Comparison of ENCODE assay signal across 9 mouse cellular contexts in the genomic region with DNA sequence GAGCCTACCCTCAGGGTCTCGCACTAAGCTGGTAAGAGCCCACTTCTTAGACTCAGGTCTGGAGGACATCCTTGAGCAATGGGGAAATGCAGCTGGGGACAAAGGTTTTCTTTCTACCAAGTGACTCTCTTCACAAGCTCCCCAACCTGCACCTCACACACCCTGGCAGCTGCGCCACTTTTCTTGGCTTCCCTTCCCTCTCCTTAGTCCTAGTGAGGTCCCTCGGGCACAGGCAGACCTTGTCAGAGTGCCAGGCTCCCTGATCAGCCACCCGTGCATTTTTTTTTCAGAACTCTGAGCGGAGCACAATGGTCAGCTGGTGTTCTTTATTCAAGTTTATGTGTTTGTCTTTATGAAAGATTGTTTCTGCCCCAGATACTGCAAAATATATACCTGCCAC.
A peak's percentile ranks its signal among the peaks of the same experiment; 100 is the strongest.
DNase-seq lines count a peak whose midpoint lies in the region; ATAC-seq and TF ChIP-seq lines count a peak whose summit lies in the region.
"Had no signal": no experiment of that assay in that cellular context is flagged by ENCODE, and none has a peak within 500 bp of the region (broad histone marks: within the 10 kb centered on the region; RNA-seq: fewer than 3 reads in every experiment).

No protein-coding gene starts in this region.

- H3K9me3 ChIP-seq in kidney, postnatal 0 days (replicated peaks; ENCODE audit: low read length) = no peaks in the 10 kb centered on the region
- H3K9me3 ChIP-seq in liver, embryonic 12.5 days (replicated peaks) = no peaks in the 10 kb centered on the region
- H3K9me3 ChIP-seq: intestine, embryonic 15.5 days; stomach, embryonic 15.5 days had no signal

- peak overlapping the region; percentile 81 for H3K27ac ChIP-seq in cerebellum, adult 2 months (ENCODE audit: insufficient read depth, low read length)
- peak overlapping the region; percentile 48; the same call in 1 of the 2 replicates for H3K27ac ChIP-seq in kidney, postnatal 0 days
- H3K27ac ChIP-seq in liver, embryonic 12.5 days = no peak overlapping the region
- H3K27ac ChIP-seq: intestine, embryonic 15.5 days; stomach, embryonic 15.5 days had no signal

- H3K4me1 ChIP-seq in cerebellum, adult 2 months (ENCODE audit: control insufficient read depth, insufficient read depth, low read length) = peaks cover 62% of the 10 kb centered on the region
- H3K4me1 ChIP-seq in kidney, postnatal 0 days (replicated peaks; ENCODE audit: insufficient read depth, low read length) = 0 out of 2 replicates have a peak, but pooled peaks cover 10% of the 10 kb centered on the region
- H3K4me1 ChIP-seq in liver, embryonic 12.5 days = 0 out of 2 replicates have a peak, but pooled peaks cover 3% of the 10 kb centered on the region
- H3K4me1 ChIP-seq: stomach, embryonic 15.5 days had no signal

- no peak overlapping the region for H3K9ac ChIP-seq in kidney, postnatal 0 days (ENCODE audit: low read depth, low read length)
- no peak overlapping the region for H3K9ac ChIP-seq in liver, embryonic 12.5 days
- H3K9ac ChIP-seq: intestine, embryonic 15.5 days; stomach, embryonic 15.5 days had no signal

- no peak for TF ChIP-seq POLR2A in cerebellum, adult 2 months (IDR thresholded peaks at IDR 0.05; ENCODE audit: borderline replicate concordance, insufficient read depth, low read length)

- TF ChIP-seq CTCF in cerebellum, adult 2 months (IDR thresholded peaks at IDR 0.05; ENCODE audit: borderline replicate concordance, insufficient read depth, low read depth, low read length) = no peak
- no peak for TF ChIP-seq CTCF in kidney, postnatal 0 days (IDR thresholded peaks at IDR 0.05; ENCODE audit: low read depth)

- H3K27me3 ChIP-seq in cerebellum, adult 2 months (ENCODE audit: control insufficient read depth, insufficient read depth, low read length) = no peaks in the 10 kb centered on the region
- H3K27me3 ChIP-seq in kidney, postnatal 0 days (ENCODE audit: insufficient read depth, low read length) = no peaks in the 10 kb centered on the region
- no peaks in the 10 kb centered on the region for H3K27me3 ChIP-seq in liver, embryonic 12.5 days (replicated peaks)
- H3K27me3 ChIP-seq: intestine, embryonic 15.5 days; stomach, embryonic 15.5 days had no signal

- no peak overlapping the region for H3K4me2 ChIP-seq in kidney, postnatal 0 days (ENCODE audit: low read length)
- no peak overlapping the region for H3K4me2 ChIP-seq in liver, embryonic 12.5 days
- H3K4me2 ChIP-seq: intestine, embryonic 15.5 days; stomach, embryonic 15.5 days had no signal

- ATAC-seq in kidney, postnatal 0 days (replicated peaks; ENCODE audit: low FRiP score, low read depth) = peak; percentile 71; the same call in 1 of the 2 replicates
- no peak for ATAC-seq in liver, embryonic 12.5 days
- ATAC-seq: intestine, embryonic 15.5 days had no signal

- 9% methylated on average over 5 of the region's 5 CpGs for WGBS in cerebellum, adult 2 months
- 43% methylated on average over 5 of the region's 5 CpGs for WGBS in kidney, postnatal 0 days
- 70% methylated on average over 5 of the region's 5 CpGs for WGBS in liver, embryonic 12.5 days (ENCODE audit: insufficient replicate concordance)

- no peaks in the 10 kb centered on the region for H3K36me3 ChIP-seq in kidney, postnatal 0 days (ENCODE audit: insufficient read depth, low read length)
- no peaks in the 10 kb centered on the region for H3K36me3 ChIP-seq in liver, embryonic 12.5 days
- H3K36me3 ChIP-seq: intestine, embryonic 15.5 days; stomach, embryonic 15.5 days had no signal

- H3K4me3 ChIP-seq in cerebellum, adult 2 months (replicated peaks; ENCODE audit: insufficient read depth, low read depth, low read length) = peak overlapping the region; percentile 6
- no peak overlapping the region for H3K4me3 ChIP-seq in kidney, postnatal 0 days (replicated peaks; ENCODE audit: low read depth, low read length)
- H3K4me3 ChIP-seq in liver, embryonic 12.5 days = no peak overlapping the region
- H3K4me3 ChIP-seq: intestine, embryonic 15.5 days; stomach, embryonic 15.5 days had no signal

- DNase-seq in layer of hippocampus, adult 9-11 months = peak; percentile 60
- DNase-seq in layer of hippocampus, adult 9-10 months (ENCODE audit: low spot score) = no peak
- peak; percentile 95 for DNase-seq in adipocyte (ENCODE audit: low spot score)
- peak; percentile 70 to 75 for DNase-seq in cerebellum, adult 2 months
- DNase-seq in kidney, postnatal 0 days (ENCODE audit: low spot score) = no peak
- no peak for DNase-seq in B cell, adult 2 months

Comparison
In these comparisons a context has a peak if more than half of its experiments do, and no peak if none do; other contexts are left out.
1. DNase-seq: peak in layer of hippocampus, adult 9-11 months (single experiment), adipocyte (single experiment) and cerebellum, adult 2 months (2 of 2); none in layer of hippocampus, adult 9-10 months (single experiment), kidney, postnatal 0 days (single experiment) and B cell, adult 2 months (0 of 2).